Mouse (Mus musculus) ES-Bruce4 (cell line): ENCODE data around the gene Ubac2. TPM values are rescaled to one million over a fixed set of nuclear protein-coding genes. Genes with fewer than 3 reads are reported as not detected.
A peak's percentile ranks its signal among the peaks of the same experiment; 100 is the strongest.

Experiments used
- H3K27ac ChIP-seq: 2 replicates; pipeline ENCODE4 v1.5.1; 2012; ENCODE audit warnings: low read length, inconsistent platforms; ENCODE audit not compliant: insufficient read depth
- H3K27me3 ChIP-seq: 2 replicates; pipeline ENCODE4 v1.6.1; 2012; ENCODE audit warnings: mild to moderate bottlenecking, low read length, inconsistent platforms; ENCODE audit not compliant: control insufficient read depth, poor library complexity, insufficient read depth, severe bottlenecking
- H3K36me3 ChIP-seq: 2 replicates; pipeline ENCODE4 v1.6.1; 2012; ENCODE audit warnings: inconsistent platforms, mild to moderate bottlenecking, low read length, moderate library complexity; ENCODE audit not compliant: control insufficient read depth, poor library complexity, insufficient read depth, severe bottlenecking
- H3K4me1 ChIP-seq: one replicate; pipeline ENCODE4 v1.8.1; 2011; ENCODE audit warnings: low read length; ENCODE audit not compliant: control insufficient read depth, insufficient read depth
- H3K4me3 ChIP-seq: 2 replicates; pipeline ENCODE4 v1.5.1; 2011; ENCODE audit warnings: low read depth, mild to moderate bottlenecking, low read length
- H3K9ac ChIP-seq: 2 replicates; pipeline ENCODE4 v1.6.1; 2012; ENCODE audit warnings: low read depth, mild to moderate bottlenecking, inconsistent platforms; ENCODE audit not compliant: poor library complexity, severe bottlenecking
- H3K9me3 ChIP-seq: replicated peaks from 2 replicates; pipeline ENCODE4 v1.6.1; 2012; ENCODE audit warnings: mild to moderate bottlenecking, low read length, inconsistent platforms; ENCODE audit not compliant: control insufficient read depth, poor library complexity, insufficient read depth, severe bottlenecking
- CTCF ChIP-seq: IDR thresholded peaks from one replicate; pipeline ENCODE4 v1.8.1; 2011; ENCODE audit warnings: low read depth, low read length
- EP300 ChIP-seq: IDR thresholded peaks from 2 replicates; pipeline ENCODE4 v1.6.1; 2011; ENCODE audit warnings: low read depth, low read length; ENCODE audit not compliant: insufficient read depth
- POLR2A ChIP-seq: IDR thresholded peaks from one replicate; pipeline ENCODE4 v1.8.1; 2011; ENCODE audit warnings: low read length; ENCODE audit not compliant: insufficient read depth
- polyA plus RNA-seq: library from polyadenylated mRNA; stranded (reverse); fragments of >200 nt; gene quantifications from 2 replicates; pipeline ENCODE4 v1.2.4, GENCODE M21; 2011; ENCODE audit warnings: low read depth; ENCODE audit not compliant: missing spikeins, insufficient read depth, insufficient read length

The Ubac2 gene
- polyA plus RNA-seq, 1 experiment = 42.2 TPM

DNA sequence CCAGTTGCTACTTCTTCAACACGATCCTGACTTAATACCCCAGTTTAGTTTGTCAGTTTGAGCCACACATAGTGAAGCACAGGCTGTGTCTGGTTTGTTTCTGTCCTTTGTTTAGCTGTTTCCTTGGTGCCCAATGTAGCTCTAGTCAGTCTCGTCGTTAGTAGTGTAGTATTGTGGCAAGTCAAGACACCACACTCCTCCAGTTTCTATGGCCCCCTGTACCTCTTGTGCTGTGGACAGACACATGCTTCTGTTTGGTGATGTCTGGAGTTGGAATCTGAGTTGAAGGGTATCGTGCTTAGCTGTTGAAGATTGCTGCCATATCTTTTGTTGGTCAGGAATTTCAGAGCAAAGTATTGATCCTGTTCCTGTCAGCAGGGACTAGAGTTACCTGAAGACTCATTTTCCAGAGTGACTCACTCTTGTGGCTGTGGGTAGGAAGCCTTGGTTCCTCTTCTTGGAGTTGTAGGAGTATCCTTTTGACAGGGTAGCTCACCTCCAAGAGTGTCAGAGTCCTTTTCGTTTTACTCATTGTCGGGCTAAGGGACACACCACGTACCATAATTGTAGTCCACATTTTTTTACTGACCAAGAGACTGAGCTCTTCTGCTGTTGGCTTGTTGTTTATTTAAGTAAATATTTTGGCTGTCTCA lies 52.4 kb downstream of the Ubac2 start:
- TF ChIP-seq EP300 = no peak
- TF ChIP-seq CTCF = no peak
- no peak for TF ChIP-seq POLR2A
- H3K27me3 ChIP-seq = no peaks in the 10 kb centered on the region
- H3K27ac ChIP-seq = 0 out of 2 replicates have a peak overlapping the region, but pooled peaks have one; percentile 9
- H3K9me3 ChIP-seq = peaks cover 4% of the 10 kb centered on the region; the same call in 1 of the 2 replicates
- H3K4me3 ChIP-seq = no peak overlapping the region
- H3K36me3 ChIP-seq = no peaks in the 10 kb centered on the region
- H3K4me1 ChIP-seq = peaks cover 3% of the 10 kb centered on the region
- H3K9ac ChIP-seq = no peak overlapping the region

GRCm38 (mm10) chr14:121931594-121931993 lies 53.2 kb downstream of the Ubac2 start:
- peak overlapping the region; percentile 54 for H3K27ac ChIP-seq
- no peak overlapping the region for H3K4me3 ChIP-seq
- peaks cover 4% of the 10 kb centered on the region; the same call in 1 of the 2 replicates for H3K9me3 ChIP-seq
- no peak overlapping the region for H3K9ac ChIP-seq
- H3K4me1 ChIP-seq = peaks cover 3% of the 10 kb centered on the region
- H3K27me3 ChIP-seq = no peaks in the 10 kb centered on the region
- TF ChIP-seq EP300 (peak; percentile 78), POLR2A (no peak)
- no peaks in the 10 kb centered on the region for H3K36me3 ChIP-seq

DNA sequence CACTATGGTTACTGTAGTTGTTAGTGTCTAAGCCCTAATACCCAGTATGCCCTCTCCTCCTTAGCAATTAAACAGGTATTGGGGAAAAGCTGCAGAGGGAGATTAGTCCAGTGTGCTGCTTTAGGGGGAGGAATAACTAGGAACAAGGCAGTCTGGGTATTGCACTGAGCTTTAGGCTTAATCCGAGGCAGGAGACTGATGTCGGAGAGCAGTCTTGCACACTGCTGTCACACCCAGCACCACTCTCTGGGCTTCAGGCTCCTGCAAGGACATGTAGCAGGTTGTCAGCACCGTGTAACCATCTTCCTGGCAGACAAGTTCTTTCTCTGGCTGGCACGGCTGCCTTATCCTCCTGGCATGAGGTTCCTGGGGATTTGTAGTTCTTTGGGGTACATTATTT lies 53.8 kb downstream of the Ubac2 start:
- TF ChIP-seq CTCF (no peak), EP300 (no peak), POLR2A (no peak)
- H3K27me3 ChIP-seq = no peaks in the 10 kb centered on the region
- no peaks in the 10 kb centered on the region for H3K36me3 ChIP-seq
- H3K4me1 ChIP-seq = peaks cover 3% of the 10 kb centered on the region
- H3K4me3 ChIP-seq = no peak overlapping the region
- H3K27ac ChIP-seq = no peak overlapping the region
- H3K9me3 ChIP-seq = peaks cover 4% of the 10 kb centered on the region; the same call in 1 of the 2 replicates
- H3K9ac ChIP-seq = no peak overlapping the region

- no peak overlapping the region for H3K9ac ChIP-seq
- peaks cover 3% of the 10 kb centered on the region for H3K4me1 ChIP-seq
- TF ChIP-seq EP300 (no peak), POLR2A (no peak), CTCF (no peak)
- H3K9me3 ChIP-seq = peaks cover 4% of the 10 kb centered on the region; the same call in 1 of the 2 replicates
- H3K27me3 ChIP-seq = no peaks in the 10 kb centered on the region
- no peak overlapping the region for H3K4me3 ChIP-seq
- no peaks in the 10 kb centered on the region for H3K36me3 ChIP-seq
- no peak overlapping the region for H3K27ac ChIP-seq
These were observed 55.6 kb downstream of the Ubac2 start for GRCm38 (mm10) chr14:121933906-121934596.

GRCm38 (mm10) chr14:121934597-121934946 lies 56.2 kb downstream of the Ubac2 start:
- no peaks in the 10 kb centered on the region for H3K27me3 ChIP-seq
- H3K9me3 ChIP-seq = peaks cover 4% of the 10 kb centered on the region; the same call in 1 of the 2 replicates
- no peaks in the 10 kb centered on the region for H3K36me3 ChIP-seq
- H3K4me3 ChIP-seq = no peak overlapping the region
- TF ChIP-seq POLR2A (no peak), CTCF (no peak), EP300 (no peak)
- H3K4me1 ChIP-seq = peaks cover 3% of the 10 kb centered on the region
- no peak overlapping the region for H3K27ac ChIP-seq
- no peak overlapping the region for H3K9ac ChIP-seq

- no peak overlapping the region for H3K4me3 ChIP-seq
- no peaks in the 10 kb centered on the region for H3K36me3 ChIP-seq
- H3K27ac ChIP-seq = no peak overlapping the region
- no peaks in the 10 kb centered on the region for H3K27me3 ChIP-seq
- H3K9ac ChIP-seq = no peak overlapping the region
- H3K9me3 ChIP-seq = peaks cover 4% of the 10 kb centered on the region; the same call in 1 of the 2 replicates
- peaks cover 3% of the 10 kb centered on the region for H3K4me1 ChIP-seq
- TF ChIP-seq CTCF = no peak
- no peak for TF ChIP-seq POLR2A
- TF ChIP-seq EP300 = no peak
These were observed 57.9 kb downstream of the Ubac2 start for GRCm38 (mm10) chr14:121936356-121936755.
